Mouse (Mus musculus) liver, adult 2 months (tissue): ENCODE results near the gene Ptp4a2. TPM values are rescaled to one million over a fixed set of nuclear protein-coding genes. Genes with fewer than 3 reads are reported as not detected.
"Not testable (repeated sequence)": the region's sequence is repeated elsewhere in the genome, so short reads cannot be mapped to it uniquely, and the experiment has no call there.

Experiments
- DNase-seq: peaks from one replicate; pipeline ENCODE4 v3.0.0-alpha.2; 2011; ENCODE audit warnings: low read depth, low spot score; ENCODE audit errors: extremely low read depth
- H3K27ac ChIP-seq: fragments of 200-500 bp; replicated peaks from 2 replicates; pipeline ENCODE4 v1.5.1; 2012; ENCODE audit warnings: low read depth, mild to moderate bottlenecking, control low read depth, inconsistent platforms, low read length; ENCODE audit not compliant: insufficient read depth
- H3K27me3 ChIP-seq: fragments of 200-500 bp; 2 replicates; pipeline ENCODE4 v1.6.1; 2012; ENCODE audit warnings: mild to moderate bottlenecking, moderate library complexity, low read length, inconsistent platforms; ENCODE audit not compliant: control insufficient read depth, insufficient read depth
- H3K36me3 ChIP-seq: fragments of 200-500 bp; 2 replicates; pipeline ENCODE4 v1.6.1; 2012; ENCODE audit warnings: low read length, inconsistent platforms; ENCODE audit not compliant: control insufficient read depth, insufficient read depth
- H3K4me1 ChIP-seq: fragments of 200-500 bp; 2 replicates; pipeline ENCODE4 v1.6.1; 2011; ENCODE audit warnings: low read length; ENCODE audit not compliant: control insufficient read depth, insufficient read depth
- H3K4me3 ChIP-seq: fragments of 200-500 bp; 2 replicates; pipeline ENCODE4 v1.5.1; 2011; ENCODE audit warnings: low read depth, mild to moderate bottlenecking, control low read depth, low read length, moderate library complexity; ENCODE audit not compliant: insufficient read depth
- H3K79me2 ChIP-seq: fragments of 200-500 bp; 2 replicates; pipeline ENCODE4 v1.6.1; 2012; ENCODE audit warnings: inconsistent platforms, mild to moderate bottlenecking, low read length, moderate library complexity; ENCODE audit not compliant: control insufficient read depth, insufficient read depth
- H3K9ac ChIP-seq: fragments of 200-500 bp; 2 replicates; pipeline ENCODE4 v1.6.1; 2012; ENCODE audit warnings: low read depth, mild to moderate bottlenecking, control low read depth, inconsistent platforms, low read length
- CTCF ChIP-seq: fragments of 200-500 bp; IDR thresholded peaks from 2 replicates; pipeline ENCODE4 v1.5.1; 2011; ENCODE audit warnings: low read depth, low read length, control low read depth
- POLR2A ChIP-seq: fragments of 200-500 bp; IDR thresholded peaks from 2 replicates; pipeline ENCODE4 v1.6.1; 2011; ENCODE audit warnings: low read length, control low read depth; ENCODE audit not compliant: insufficient read depth; ENCODE audit errors: extremely low read depth
- WGBS: fragments of 180-500 bp; shearing (Covaris S2); methylation state at CpG from one replicate; pipeline ENCODE4 v1.1.7; 2018; 5-methylcytosine and 5-hydroxymethylcytosine counted together
- polyA plus RNA-seq: library from polyadenylated mRNA; depleted of rRNA; stranded (reverse); fragments of >200 nt; gene quantifications from 2 replicates; pipeline ENCODE4 v1.2.3, GENCODE M21; 2012
- total RNA-seq: library from RNA; depleted of rRNA; stranded (reverse); fragments of >200 nt; gene quantifications from 2 replicates; pipeline ENCODE4 v1.2.3, GENCODE M21; 2014

Ptp4a2 gene
- total and polyA plus RNA-seq, 2 experiments: 41.1 to 63.4 TPM

DNA sequence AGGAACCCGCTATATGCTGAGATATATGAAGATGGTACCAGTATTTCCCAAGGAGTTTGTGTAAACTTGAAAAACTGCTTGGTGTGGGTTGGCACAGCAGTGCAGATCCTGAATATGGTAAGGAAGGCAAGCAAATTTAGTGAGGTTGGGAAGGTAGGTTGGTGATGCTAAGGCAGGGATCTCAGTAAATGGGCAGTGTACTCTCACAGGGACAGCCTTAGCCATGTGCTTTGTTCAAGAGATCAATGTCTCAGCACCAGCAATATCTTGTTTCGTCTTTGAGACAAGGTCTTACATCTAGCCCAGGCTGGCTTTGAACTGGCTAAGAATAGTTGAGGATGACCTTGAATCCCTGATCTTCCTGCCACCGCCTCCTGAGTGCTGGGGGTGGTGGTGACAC, 43.6 kb downstream of the Ptp4a2 start:
- peaks cover 2% of the 10 kb centered on the region; the same call in 1 of the 2 replicates for H3K36me3 ChIP-seq
- H3K27me3 ChIP-seq: no peaks in the 10 kb centered on the region
- TF ChIP-seq POLR2A: no peak
- no peak for TF ChIP-seq CTCF
- H3K79me2 ChIP-seq: no peaks in the 10 kb centered on the region
- H3K4me3 ChIP-seq: no peak overlapping the region
- peak overlapping the region; percentile 20 for H3K27ac ChIP-seq
- peaks cover 12% of the 10 kb centered on the region for H3K4me1 ChIP-seq
- no peak for DNase-seq
- WGBS: 57% methylated on average over 3 of the region's 3 CpGs
- H3K9ac ChIP-seq: no peak overlapping the region

DNA sequence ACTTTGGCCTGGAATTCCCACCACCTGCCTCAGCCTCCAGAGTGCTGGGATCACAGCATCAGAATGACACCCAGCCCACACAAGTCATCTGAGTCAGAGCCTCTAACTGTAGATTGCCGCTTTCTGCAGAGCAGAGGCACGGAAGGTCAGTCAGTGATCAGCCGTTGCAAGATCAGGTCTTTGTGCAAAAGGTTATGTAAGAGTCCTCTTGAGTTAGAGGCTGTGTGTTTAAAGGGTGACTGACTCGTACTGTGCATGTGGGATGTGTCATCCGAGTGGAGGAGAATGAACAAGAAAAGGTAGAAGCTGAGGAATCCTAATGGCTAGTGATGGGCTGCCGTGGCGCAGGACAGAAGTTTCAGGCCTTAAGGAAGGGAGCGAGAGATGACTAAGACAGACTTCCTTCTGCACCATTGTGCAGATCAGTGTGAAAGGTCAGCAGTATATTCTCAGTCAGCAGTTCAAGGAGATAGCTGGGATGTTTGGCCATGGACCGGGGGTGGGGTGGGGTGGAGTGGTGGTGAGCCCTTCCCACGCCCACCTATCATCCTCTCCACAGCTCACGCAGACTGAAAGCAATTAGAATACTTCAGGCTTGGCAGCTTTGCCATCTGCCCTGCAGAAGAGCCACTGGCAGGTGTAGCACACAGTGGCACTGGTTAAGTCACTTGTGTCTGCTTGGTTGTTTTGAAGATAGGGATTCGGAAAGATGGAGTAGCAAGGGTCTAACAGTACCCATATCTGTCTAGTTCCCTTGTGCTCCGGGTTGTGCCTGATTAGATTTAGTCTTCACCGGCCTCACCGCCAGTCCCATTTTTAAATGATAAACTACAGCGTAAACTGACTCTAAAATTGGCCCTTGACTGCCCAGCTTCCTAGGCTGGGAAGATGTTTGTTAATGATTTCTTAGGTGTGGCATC, 44.3 kb downstream of the Ptp4a2 start:
- WGBS: 50% methylated on average over 16 of the region's 16 CpGs
- Histone ChIP-seq H3K4me3 (no peak overlapping the region), H3K36me3 (peaks cover 2% of the 10 kb centered on the region; the same call in 1 of the 2 replicates), H3K4me1 (peaks cover 12% of the 10 kb centered on the region), H3K27ac (peak overlapping the region; percentile 20), H3K27me3 (no peaks in the 10 kb centered on the region), H3K9ac (no peak overlapping the region), H3K79me2 (no peaks in the 10 kb centered on the region)
- DNase-seq: peak; percentile 78
- no peak for TF ChIP-seq POLR2A
- TF ChIP-seq CTCF: no peak

- H3K27ac ChIP-seq: no peak overlapping the region
- no peak overlapping the region for H3K9ac ChIP-seq
- no peaks in the 10 kb centered on the region for H3K4me1 ChIP-seq
- no peak overlapping the region for H3K4me3 ChIP-seq
- H3K27me3 ChIP-seq: no peaks in the 10 kb centered on the region
- TF ChIP-seq CTCF (no peak), POLR2A (no peak)
- WGBS: 92% methylated on average over 9 of the region's 9 CpGs
- H3K79me2 ChIP-seq: no peaks in the 10 kb centered on the region
- H3K36me3 ChIP-seq: no peaks in the 10 kb centered on the region
- no peak for DNase-seq
Observed at GRCm38 (mm10) chr4:129860456-129860855, 49.4 kb downstream of the Ptp4a2 start.

- H3K4me3 ChIP-seq: no peak overlapping the region
- TF ChIP-seq CTCF: no peak
- TF ChIP-seq POLR2A: no peak
- 79% methylated on average over 8 of the region's 8 CpGs for WGBS
- H3K4me1 ChIP-seq: no peaks in the 10 kb centered on the region
- no peak overlapping the region for H3K9ac ChIP-seq
- H3K36me3 ChIP-seq: no peaks in the 10 kb centered on the region
- H3K27me3 ChIP-seq: no peaks in the 10 kb centered on the region
- no peaks in the 10 kb centered on the region for H3K79me2 ChIP-seq
- H3K27ac ChIP-seq: no peak overlapping the region
- DNase-seq: no peak
Observed at GRCm38 (mm10) chr4:129861400-129861799, 50.4 kb downstream of the Ptp4a2 start.

- no peak overlapping the region for H3K9ac ChIP-seq
- DNase-seq: no peak
- H3K36me3 ChIP-seq: no peaks in the 10 kb centered on the region
- H3K79me2 ChIP-seq: no peaks in the 10 kb centered on the region
- no peak for TF ChIP-seq POLR2A
- no peaks in the 10 kb centered on the region for H3K4me1 ChIP-seq
- 91% methylated on average over 3 of the region's 3 CpGs for WGBS
- no peak overlapping the region for H3K27ac ChIP-seq
- H3K4me3 ChIP-seq: no peak overlapping the region
- H3K27me3 ChIP-seq: no peaks in the 10 kb centered on the region
Observed at GRCm38 (mm10) chr4:129862357-129862756, 51.3 kb downstream of the Ptp4a2 start.

DNA sequence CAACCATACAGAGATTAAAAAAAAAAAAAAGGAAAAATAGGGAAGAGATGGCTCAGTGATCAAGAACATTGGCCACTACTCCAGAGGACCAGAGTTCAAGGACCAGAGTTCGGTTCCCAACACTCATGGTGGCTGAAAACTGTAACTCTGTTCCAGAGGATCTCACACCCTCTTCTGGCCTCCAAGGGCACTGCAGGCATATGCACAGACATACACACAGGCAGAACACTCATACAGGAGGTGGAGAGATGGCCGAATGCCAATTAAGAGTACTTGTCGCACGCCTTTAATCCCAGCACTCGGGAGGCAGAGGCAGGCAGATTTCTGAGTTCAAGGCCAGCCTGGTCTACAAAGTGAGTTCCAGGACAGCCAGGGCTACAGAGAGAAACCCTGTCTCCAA, 55.2 kb downstream of the Ptp4a2 start:
- WGBS: 97% methylated on average over 5 of the region's 5 CpGs
- H3K27me3 ChIP-seq, H3K9ac ChIP-seq, H3K4me1 ChIP-seq, H3K4me3 ChIP-seq, H3K27ac ChIP-seq, H3K79me2 ChIP-seq, DNase-seq, H3K36me3 ChIP-seq: not testable (repeated sequence)
